Mouse (Mus musculus) bone marrow macrophage, adult 2 months (primary cell): Measurements from ENCODE around the gene Mrgprg.

Source experiments
- CTCF ChIP-seq: IDR thresholded peaks from 2 replicates; pipeline ENCODE4 v1.5.1; 2012; ENCODE audit warnings: low read depth, mild to moderate bottlenecking, low read length, moderate library complexity
- POLR2A ChIP-seq: IDR thresholded peaks from 2 replicates; pipeline ENCODE4 v1.6.1; 2012; ENCODE audit warnings: mild to moderate bottlenecking, low read depth, low read length, borderline replicate concordance

GRCm38 (mm10) chr7:143766893-143767292 lies at the start of gene Mrgprg:
- TF ChIP-seq CTCF = no peak
- TF ChIP-seq POLR2A = no peak
